Mouse (Mus musculus) midbrain, embryonic 10.5 days (tissue): Measurements from ENCODE around the gene Ubqln4. TPM values are rescaled to one million over a fixed set of nuclear protein-coding genes. Genes with fewer than 3 reads are reported as not detected.

Experiments
- DNase-seq: peaks from one replicate; pipeline ENCODE4 v3.0.0-alpha.2; 2017; ENCODE audit warnings: low spot score
- H3K27ac ChIP-seq: fragments of 300-500 bp; sonication (generic); replicated peaks from 2 replicates; pipeline ENCODE4 v1.5.1; 2016; ENCODE audit warnings: mild to moderate bottlenecking
- H3K27me3 ChIP-seq: fragments of 300-500 bp; sonication (generic); 2 replicates; pipeline ENCODE4 v1.6.1; 2016; ENCODE audit warnings: low read depth, mild to moderate bottlenecking; ENCODE audit not compliant: poor library complexity, severe bottlenecking
- H3K36me3 ChIP-seq: fragments of 300-500 bp; sonication (generic); 2 replicates; pipeline ENCODE4 v1.6.1; 2016; ENCODE audit warnings: mild to moderate bottlenecking, moderate library complexity
- H3K4me1 ChIP-seq: fragments of 300-500 bp; sonication (generic); 2 replicates; pipeline ENCODE4 v1.6.1; 2016
- H3K4me3 ChIP-seq: fragments of 300-500 bp; sonication (generic); 2 replicates; pipeline ENCODE4 v1.5.1; 2016; ENCODE audit warnings: mild to moderate bottlenecking, moderate library complexity
- H3K9me3 ChIP-seq: fragments of 300-500 bp; sonication (generic); replicated peaks from 2 replicates; pipeline ENCODE4 v1.6.1; 2016; ENCODE audit warnings: mild to moderate bottlenecking
- WGBS: fragments of 180-500 bp; shearing (Covaris S2); methylation state at CpG from one replicate; pipeline ENCODE4 v1.1.7; 2016; 5-methylcytosine and 5-hydroxymethylcytosine counted together
- polyA plus RNA-seq: library from polyadenylated mRNA; unstranded; fragments of >200 nt; fragmentation: Nextera tagmentation; extraction: Ambion mirVana; gene quantifications from 2 replicates; pipeline ENCODE4 v1.2.1, GENCODE M21; 2016

The Ubqln4 gene
- polyA plus RNA-seq, 1 experiment from 2014 or later, result 71.1 TPM

DNA sequence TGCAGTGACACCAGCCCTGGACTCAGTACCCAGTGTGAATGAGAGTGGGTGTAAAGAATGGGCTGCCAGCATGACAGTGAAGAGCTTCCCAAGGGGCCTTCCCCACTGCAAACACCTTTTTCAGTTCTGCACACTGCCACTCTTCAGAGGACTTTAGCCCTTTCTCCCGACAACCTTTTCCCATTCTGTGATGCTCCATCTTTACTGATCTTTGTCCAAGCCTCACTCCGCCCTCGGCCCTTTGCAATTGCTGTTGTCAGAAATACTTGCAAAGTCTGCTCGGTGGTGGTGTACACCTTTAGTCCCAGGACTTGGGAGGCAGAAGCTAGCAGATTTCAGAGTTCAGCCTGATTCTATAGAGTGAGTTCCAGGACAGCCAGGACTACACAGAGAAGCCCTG lies 2.0 kb upstream of the Ubqln4 start:
- Histone ChIP-seq H3K36me3 (peaks cover 15% of the 10 kb centered on the region), H3K9me3 (no peaks in the 10 kb centered on the region), H3K4me3 (peak overlapping the region; percentile 94), H3K27ac (no peak overlapping the region), H3K27me3 (no peaks in the 10 kb centered on the region), H3K4me1 (peaks cover 58% of the 10 kb centered on the region)
- no peak for DNase-seq
- WGBS, result 79% methylated on average over 4 of the region's 4 CpGs

- Histone ChIP-seq H3K4me3 (peak overlapping the region; percentile 94), H3K27me3 (no peaks in the 10 kb centered on the region), H3K9me3 (no peaks in the 10 kb centered on the region), H3K36me3 (peaks cover 21% of the 10 kb centered on the region), H3K27ac (peak overlapping the region; percentile 99), H3K4me1 (peaks cover 59% of the 10 kb centered on the region)
- WGBS, result 24% methylated on average over 16 of the region's 16 CpGs
- no peak for DNase-seq
Measured at GRCm38 (mm10) chr3:88552082-88552645, 1.4 kb upstream of the Ubqln4 start.

DNA sequence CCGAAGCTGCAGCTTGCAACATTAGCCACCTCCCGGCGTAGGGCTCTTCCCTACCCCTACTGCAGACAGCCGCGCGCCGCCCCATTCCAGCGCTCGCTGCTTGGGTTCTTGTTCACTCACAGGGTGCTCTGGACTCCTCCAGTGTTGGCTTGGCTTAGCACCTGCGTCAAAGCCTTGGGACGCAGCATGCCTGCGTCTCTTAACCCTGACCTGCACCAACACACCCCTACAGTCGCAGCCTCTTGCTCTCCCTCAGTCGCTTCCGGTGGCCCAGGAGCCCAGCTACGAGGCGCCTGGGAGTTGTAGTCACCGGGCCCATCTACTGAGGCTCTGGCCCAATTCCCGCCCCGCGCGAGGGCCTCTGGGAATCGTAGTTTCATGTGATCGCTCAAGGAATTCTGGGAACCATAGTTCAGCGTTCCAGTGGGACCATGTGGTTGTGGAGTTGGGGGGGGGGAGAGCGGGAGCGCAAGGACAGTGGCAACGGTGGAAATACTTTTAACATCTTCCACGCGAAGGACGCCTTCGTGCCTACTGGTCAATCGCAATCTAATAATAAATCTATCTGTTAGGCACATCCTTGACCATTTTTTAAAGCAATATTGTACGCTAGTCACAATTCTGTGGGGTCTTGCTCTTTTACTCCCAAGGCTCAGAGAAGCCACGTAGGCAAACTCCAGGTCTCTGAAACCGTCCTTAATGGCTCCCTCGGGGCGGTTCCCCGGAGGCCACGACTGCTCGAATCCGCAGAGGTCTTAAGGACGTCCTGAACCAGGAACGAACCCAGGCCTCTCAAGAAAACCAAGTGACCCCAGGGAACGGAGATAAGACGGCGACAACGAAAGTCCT lies 658 bp upstream of the Ubqln4 start, which contains the start of gene Lamtor2:
Lamtor2 (minus strand) TSS at position 399 of the 849 bp plus-strand sequence.
- peak; percentile 97 for DNase-seq
- Histone ChIP-seq H3K4me3 (peak within 1 kb of the TSS; percentile 94), H3K36me3 (peaks cover 28% of the 10 kb centered on the region), H3K9me3 (no peaks in the 10 kb centered on the region), H3K4me1 (peaks cover 59% of the 10 kb centered on the region), H3K27me3 (no peaks in the 10 kb centered on the region), H3K27ac (peak within 1 kb of the TSS; percentile 99)
- under 1% methylated on average over 48 of the region's 48 CpGs for WGBS

DNA sequence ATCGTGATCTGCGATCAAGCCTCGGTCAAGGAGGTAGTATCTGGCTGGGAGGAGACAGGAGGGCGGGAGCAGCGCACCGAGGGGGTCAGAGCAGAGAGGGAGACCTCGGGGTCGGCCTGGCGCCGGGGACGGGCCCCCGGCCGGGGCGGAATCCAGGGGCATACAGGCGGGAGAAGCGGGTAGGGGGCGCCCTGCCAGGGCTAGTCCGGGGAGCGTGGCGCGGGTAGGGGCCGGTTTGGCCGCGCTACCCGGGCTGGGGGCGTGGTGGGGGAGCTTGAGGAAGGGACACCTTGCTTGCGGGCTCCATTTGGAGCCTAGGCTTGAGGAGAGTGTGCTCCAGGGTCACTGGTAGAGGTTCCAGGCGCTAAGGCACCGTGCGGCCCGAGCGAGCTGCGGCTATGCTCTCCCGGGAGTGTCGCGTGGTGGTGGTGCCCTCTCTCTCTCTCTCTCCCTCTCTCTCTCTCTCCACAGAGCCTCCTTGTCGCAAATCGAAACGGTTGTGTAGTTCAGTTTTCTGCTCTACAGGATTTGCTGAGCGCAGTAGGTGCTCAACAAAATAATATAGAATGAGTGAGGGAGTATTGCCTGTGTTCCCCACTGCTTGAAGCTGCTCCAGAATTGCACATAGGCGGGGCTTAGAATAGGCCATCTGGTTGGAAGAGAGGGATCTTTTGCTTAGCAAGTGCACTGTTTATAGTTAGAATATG lies 475 bp downstream of the Ubqln4 start:
- Histone ChIP-seq H3K4me1 (peaks cover 59% of the 10 kb centered on the region), H3K9me3 (no peaks in the 10 kb centered on the region), H3K27ac (peak overlapping the region; percentile 99), H3K4me3 (peak overlapping the region; percentile 94), H3K27me3 (no peaks in the 10 kb centered on the region), H3K36me3 (peaks cover 39% of the 10 kb centered on the region)
- no peak for DNase-seq
- under 1% methylated on average over 41 of the region's 41 CpGs for WGBS

DNA sequence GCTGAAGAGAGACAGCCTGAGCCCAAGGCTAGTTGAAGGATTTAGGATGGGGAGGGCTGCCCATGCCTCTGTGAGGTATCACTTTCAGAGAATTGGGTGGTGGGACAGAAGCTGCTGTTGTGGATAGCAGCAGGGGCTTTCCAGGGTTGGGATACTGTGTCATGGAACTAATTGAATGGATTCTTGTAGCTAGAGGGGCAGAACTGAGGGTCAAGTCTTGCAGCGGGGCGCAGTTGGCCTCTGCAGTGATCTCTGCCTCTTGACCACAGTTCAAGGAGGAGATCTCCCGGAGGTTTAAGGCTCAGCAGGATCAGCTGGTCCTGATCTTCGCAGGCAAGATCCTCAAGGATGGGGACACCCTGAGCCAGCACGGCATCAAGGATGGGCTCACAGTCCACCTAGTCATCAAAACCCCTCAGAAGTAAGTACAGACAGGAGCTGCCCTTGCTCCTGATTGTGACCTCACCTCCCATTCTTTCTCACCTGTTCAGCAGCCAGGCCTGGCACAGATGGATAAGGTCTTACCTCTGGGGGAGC lies 1.6 kb downstream of the Ubqln4 start:
- DNase-seq, result no peak
- peaks cover 56% of the 10 kb centered on the region for H3K4me1 ChIP-seq
- H3K9me3 ChIP-seq, result no peaks in the 10 kb centered on the region
- peak overlapping the region; percentile 94 for H3K4me3 ChIP-seq
- no peaks in the 10 kb centered on the region for H3K27me3 ChIP-seq
- no peak overlapping the region for H3K27ac ChIP-seq
- WGBS, result 80% methylated on average over 5 of the region's 5 CpGs
- H3K36me3 ChIP-seq, result peaks cover 50% of the 10 kb centered on the region

DNA sequence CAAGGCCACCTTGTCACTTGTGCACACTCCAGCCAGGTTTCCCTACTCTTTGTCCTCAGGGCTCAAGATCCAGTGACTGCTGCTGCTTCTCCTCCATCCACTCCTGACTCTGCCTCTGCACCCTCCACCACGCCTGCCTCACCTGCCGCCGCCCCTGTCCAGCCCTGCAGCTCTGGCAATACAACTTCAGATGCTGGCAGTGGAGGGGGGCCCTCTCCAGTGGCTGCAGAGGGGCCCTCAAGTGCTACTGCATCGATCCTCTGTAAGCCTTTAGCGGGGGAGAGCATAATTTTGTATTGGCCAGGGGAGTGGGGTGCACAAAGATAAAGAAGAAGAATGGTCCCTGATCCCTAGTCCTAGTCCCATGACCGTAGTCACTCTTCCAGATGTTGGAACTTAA lies 2.2 kb downstream of the Ubqln4 start:
- H3K4me3 ChIP-seq, result peak overlapping the region; percentile 94
- H3K36me3 ChIP-seq, result peaks cover 56% of the 10 kb centered on the region
- H3K27me3 ChIP-seq, result no peaks in the 10 kb centered on the region
- no peaks in the 10 kb centered on the region for H3K9me3 ChIP-seq
- H3K4me1 ChIP-seq, result peaks cover 55% of the 10 kb centered on the region
- DNase-seq, result no peak
- 95% methylated on average over 6 of the region's 6 CpGs for WGBS
- no peak overlapping the region for H3K27ac ChIP-seq

DNA sequence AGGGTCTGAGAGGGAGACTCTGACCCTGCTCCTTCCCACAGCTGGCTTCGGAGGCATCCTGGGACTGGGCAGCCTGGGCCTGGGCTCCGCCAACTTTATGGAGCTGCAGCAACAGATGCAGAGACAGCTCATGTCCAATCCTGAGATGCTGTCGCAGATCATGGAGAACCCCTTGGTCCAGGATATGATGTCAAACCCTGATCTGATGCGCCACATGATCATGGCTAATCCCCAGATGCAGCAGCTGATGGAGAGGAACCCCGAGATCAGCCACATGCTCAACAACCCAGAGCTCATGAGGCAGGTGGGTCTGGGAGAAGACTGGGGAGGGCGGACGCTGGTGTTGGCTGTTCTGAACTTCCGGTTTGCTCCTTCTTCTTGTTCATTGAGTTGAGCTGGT lies 3.1 kb downstream of the Ubqln4 start:
- no peaks in the 10 kb centered on the region for H3K9me3 ChIP-seq
- H3K27ac ChIP-seq, result no peak overlapping the region
- peaks cover 46% of the 10 kb centered on the region for H3K4me1 ChIP-seq
- 94% methylated on average over 8 of the region's 8 CpGs for WGBS
- no peak for DNase-seq
- no peaks in the 10 kb centered on the region for H3K27me3 ChIP-seq
- peaks cover 65% of the 10 kb centered on the region for H3K36me3 ChIP-seq
- H3K4me3 ChIP-seq, result no peak overlapping the region

DNA sequence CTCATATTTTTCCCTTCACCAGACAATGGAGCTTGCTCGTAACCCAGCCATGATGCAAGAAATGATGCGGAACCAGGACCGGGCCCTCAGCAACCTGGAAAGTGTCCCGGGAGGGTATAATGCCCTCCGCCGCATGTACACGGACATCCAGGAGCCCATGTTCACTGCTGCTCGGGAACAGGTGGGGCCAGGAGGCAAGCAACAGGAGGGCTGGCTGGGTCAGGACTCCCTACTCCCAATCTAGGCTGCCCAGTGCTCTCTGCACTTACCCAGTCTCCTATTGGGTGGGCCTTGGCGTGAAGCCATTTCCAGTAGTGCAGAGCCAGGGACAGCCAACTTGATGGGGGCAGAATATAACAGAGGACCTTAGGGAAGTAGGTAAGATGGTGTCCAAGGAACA lies 6.0 kb downstream of the Ubqln4 start:
- Histone ChIP-seq H3K36me3 (peaks cover 95% of the 10 kb centered on the region), H3K27me3 (no peaks in the 10 kb centered on the region), H3K4me3 (no peak overlapping the region), H3K4me1 (peaks cover 19% of the 10 kb centered on the region), H3K9me3 (no peaks in the 10 kb centered on the region), H3K27ac (no peak overlapping the region)
- DNase-seq, result no peak
- WGBS, result 96% methylated on average over 9 of the region's 9 CpGs

- H3K4me3 ChIP-seq, result no peak overlapping the region
- peaks cover 3% of the 10 kb centered on the region; the same call in 1 of the 2 replicates for H3K4me1 ChIP-seq
- whole genome bisulfite sequencing, result 74% methylated on average over 4 of the region's 4 CpGs
- H3K27me3 ChIP-seq, result no peaks in the 10 kb centered on the region
- H3K27ac ChIP-seq, result no peak overlapping the region
- DNase-seq, result no peak
- H3K9me3 ChIP-seq, result no peaks in the 10 kb centered on the region
- peaks cover 100% of the 10 kb centered on the region for H3K36me3 ChIP-seq
Measured at GRCm38 (mm10) chr3:88561989-88562388, 8.4 kb downstream of the Ubqln4 start.

DNA sequence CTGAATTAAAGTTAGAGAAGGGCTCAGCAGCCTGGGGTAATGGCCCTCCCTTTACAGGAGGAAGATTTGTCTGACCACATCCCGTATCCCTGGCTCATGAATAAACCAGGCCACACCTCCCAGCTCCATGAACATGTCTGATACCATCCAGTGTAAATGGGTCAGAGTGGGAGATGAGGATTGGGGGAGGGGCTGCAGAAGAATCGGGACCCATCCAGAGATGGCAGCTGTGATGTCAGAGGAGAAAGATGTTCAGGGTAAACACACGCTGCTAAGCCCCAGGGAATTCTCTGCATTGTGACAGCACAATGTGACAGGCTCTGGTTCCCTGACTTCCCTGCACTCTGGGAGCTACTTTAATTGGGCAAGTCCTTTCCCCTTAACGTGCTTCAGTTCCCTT lies 9.9 kb downstream of the Ubqln4 start:
- DNase-seq, result no peak
- 78% methylated on average over 4 of the region's 4 CpGs for WGBS
- Histone ChIP-seq H3K9me3 (no peaks in the 10 kb centered on the region), H3K36me3 (peaks cover 100% of the 10 kb centered on the region), H3K27me3 (no peaks in the 10 kb centered on the region), H3K4me1 (peaks cover 3% of the 10 kb centered on the region; the same call in 1 of the 2 replicates), H3K27ac (no peak overlapping the region), H3K4me3 (no peak overlapping the region)

DNA sequence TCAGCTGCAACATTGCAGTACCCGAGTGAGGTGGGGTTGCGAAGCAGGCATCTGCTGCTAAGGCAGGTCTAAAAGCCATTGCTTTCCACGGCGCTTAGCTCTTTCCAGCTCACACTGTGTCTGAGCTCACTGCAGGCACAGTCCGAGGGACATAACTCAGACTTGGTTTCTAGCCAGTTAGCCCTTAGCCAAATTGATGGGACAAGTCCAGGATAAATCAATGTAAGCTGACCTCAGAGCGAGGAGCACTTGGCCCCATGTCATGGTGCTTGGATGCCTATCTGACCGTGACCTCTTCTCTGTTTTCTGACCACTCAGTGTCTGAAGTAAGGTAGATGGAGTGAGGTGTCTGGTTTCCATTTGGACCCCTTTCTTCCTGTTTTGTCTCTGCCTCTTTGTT lies 10.4 kb downstream of the Ubqln4 start:
- no peak for DNase-seq
- H3K27me3 ChIP-seq, result no peaks in the 10 kb centered on the region
- no peak overlapping the region for H3K27ac ChIP-seq
- no peaks in the 10 kb centered on the region for H3K9me3 ChIP-seq
- peaks cover 100% of the 10 kb centered on the region for H3K36me3 ChIP-seq
- H3K4me1 ChIP-seq, result peaks cover 3% of the 10 kb centered on the region; the same call in 1 of the 2 replicates
- 86% methylated on average over 7 of the region's 7 CpGs for WGBS
- H3K4me3 ChIP-seq, result no peak overlapping the region

DNA sequence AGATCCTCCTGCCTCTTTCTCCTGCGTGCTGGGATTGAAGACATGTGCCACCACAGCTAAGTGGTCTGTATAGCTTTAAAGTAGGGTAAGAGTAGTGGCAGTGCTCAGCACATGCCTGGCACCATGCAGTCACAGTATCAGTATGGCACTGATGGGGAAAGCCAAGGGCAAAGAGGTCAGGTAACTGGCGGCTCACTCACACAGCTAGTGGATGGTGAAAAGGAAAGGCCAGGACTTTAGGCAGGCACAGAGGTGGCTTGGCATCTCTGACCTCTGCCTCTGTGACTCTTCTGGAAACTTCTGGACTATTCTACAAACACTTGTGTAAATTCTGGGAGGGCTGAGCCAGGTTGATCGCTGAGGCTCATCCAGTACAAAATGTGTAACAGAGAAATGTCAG lies 12.6 kb downstream of the Ubqln4 start:
- no peaks in the 10 kb centered on the region for H3K9me3 ChIP-seq
- peaks cover 3% of the 10 kb centered on the region; the same call in 1 of the 2 replicates for H3K4me1 ChIP-seq
- H3K27ac ChIP-seq, result no peak overlapping the region
- no peak for DNase-seq
- no peaks in the 10 kb centered on the region for H3K27me3 ChIP-seq
- H3K4me3 ChIP-seq, result no peak overlapping the region
- peaks cover 99% of the 10 kb centered on the region for H3K36me3 ChIP-seq
- WGBS, result 91% methylated on average over 3 of the region's 3 CpGs
